Mouse (Mus musculus) limb, embryonic 14.5 days (tissue): Measurements from ENCODE around the gene Edem2. TPM values are rescaled to one million over a fixed set of nuclear protein-coding genes. Genes with fewer than 3 reads are reported as not detected.

Source experiments
- ATAC-seq: fragments of 200-750 bp; cut with Nextera tagmentation; 2 replicates; pipeline ENCODE4 v1.8.0; 2017; ENCODE audit warnings: low read depth, moderate number of reproducible peaks, moderate TSS enrichment; ENCODE audit not compliant: low FRiP score
- DNase-seq: peaks from one replicate; pipeline ENCODE4 v3.0.0-alpha.2; 2015; ENCODE audit warnings: low spot score
- H3K27ac ChIP-seq: fragments of 300-500 bp; sonication (generic); replicated peaks from 2 replicates; pipeline ENCODE4 v1.5.1; 2014; ENCODE audit warnings: low read depth, mild to moderate bottlenecking, low read length, moderate library complexity, mixed read lengths
- H3K27me3 ChIP-seq: fragments of 300-500 bp; sonication (generic); 2 replicates; pipeline ENCODE4 v1.6.1; 2014; ENCODE audit warnings: low read length, mixed read lengths; ENCODE audit not compliant: control insufficient read depth, insufficient read depth
- H3K36me3 ChIP-seq: fragments of 300-500 bp; sonication (generic); 2 replicates; pipeline ENCODE4 v1.6.1; 2014; ENCODE audit warnings: mild to moderate bottlenecking, low read length, moderate library complexity, mixed read lengths; ENCODE audit not compliant: control insufficient read depth, insufficient read depth
- H3K4me1 ChIP-seq: fragments of 300-500 bp; sonication (generic); 2 replicates; pipeline ENCODE4 v1.6.1; 2014; ENCODE audit warnings: antibody characterized with exemption, low read length, mixed read lengths; ENCODE audit not compliant: control insufficient read depth, insufficient read depth
- H3K4me2 ChIP-seq: fragments of 300-500 bp; sonication (generic); replicated peaks from 2 replicates; pipeline ENCODE4 v1.6.1; 2014; ENCODE audit warnings: low read depth, mild to moderate bottlenecking, low read length, moderate library complexity; ENCODE audit not compliant: severe bottlenecking
- H3K4me3 ChIP-seq: fragments of 300-500 bp; sonication (generic); replicated peaks from 2 replicates; pipeline ENCODE4 v1.5.1; 2014; ENCODE audit warnings: low read length
- H3K9ac ChIP-seq: fragments of 300-500 bp; sonication (generic); 2 replicates; pipeline ENCODE4 v1.6.1; 2014; ENCODE audit warnings: mild to moderate bottlenecking, low read depth, low read length, moderate library complexity; ENCODE audit not compliant: severe bottlenecking
- H3K9me3 ChIP-seq: fragments of 300-500 bp; sonication (generic); 2 replicates; pipeline ENCODE4 v1.6.1; 2016; ENCODE audit warnings: low read length; ENCODE audit not compliant: control insufficient read depth
- POLR2A ChIP-seq: fragments of 200-500 bp; IDR thresholded peaks from 2 replicates; pipeline ENCODE4 v1.8.0; 2012; ENCODE audit warnings: inconsistent platforms, mild to moderate bottlenecking, moderate library complexity, borderline replicate concordance; ENCODE audit not compliant: insufficient read depth, insufficient read length; ENCODE audit errors: extremely low read depth
- WGBS: fragments of 180-500 bp; shearing (Covaris S2); extraction: QIAGEN DNeasy Blood & Tissue Kit; methylation state at CpG from one replicate; pipeline ENCODE4 v1.1.7; 2014; 5-methylcytosine and 5-hydroxymethylcytosine counted together
- polyA plus RNA-seq, 2 experiments: library from polyadenylated mRNA; depleted of rRNA in 1 of 2; stranded (reverse) in 1 of 2; unstranded in 1 of 2; fragments of >200 nt; fragmentation: Nextera tagmentation in 1 of 2; extraction: Ambion mirVana in 1 of 2; gene quantifications; 2 replicates each; pipeline versions ENCODE4 v1.2.1 to v1.2.3; 2012 to 2014

Edem2 gene
- polyA plus RNA-seq, 2 experiments = 35.0 to 36.1 TPM

DNA sequence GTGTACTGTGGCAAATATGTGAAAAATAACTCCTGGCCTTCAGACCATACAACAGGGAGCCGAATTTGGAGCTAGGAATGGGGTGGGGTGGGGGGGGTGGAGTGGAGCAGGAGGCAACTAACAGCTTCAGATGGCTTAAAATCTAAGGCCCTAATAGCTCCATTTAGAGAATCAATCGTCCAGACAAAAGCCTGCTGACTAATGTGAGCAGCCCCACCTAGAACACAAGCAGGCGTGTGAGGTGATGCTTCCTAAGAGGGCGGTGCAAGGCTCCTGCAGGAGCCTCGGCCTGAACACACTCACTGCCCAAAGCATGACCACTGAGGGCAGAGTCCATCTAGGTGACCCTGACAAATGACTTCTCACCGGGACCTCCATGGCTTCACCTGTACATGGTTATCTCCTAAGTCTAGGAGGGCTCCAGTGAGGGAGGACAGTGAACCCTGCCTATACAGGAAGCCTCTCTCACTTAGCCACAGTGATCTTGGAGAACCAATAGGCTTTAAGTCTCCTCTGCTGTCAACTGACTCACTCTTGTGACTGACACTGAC lies 65.3 kb downstream of the Edem2 start:
- ATAC-seq = no peak
- no peaks in the 10 kb centered on the region for H3K9me3 ChIP-seq
- H3K4me3 ChIP-seq = no peak overlapping the region
- H3K36me3 ChIP-seq = peaks cover 84% of the 10 kb centered on the region
- no peak for TF ChIP-seq POLR2A
- no peak overlapping the region for H3K4me2 ChIP-seq
- H3K27ac ChIP-seq = no peak overlapping the region
- H3K9ac ChIP-seq = no peak overlapping the region
- DNase-seq = no peak
- no peaks in the 10 kb centered on the region for H3K27me3 ChIP-seq
- no peaks in the 10 kb centered on the region for H3K4me1 ChIP-seq
- WGBS = 82% methylated on average over 6 of the region's 6 CpGs

GRCm38 (mm10) chr2:155663097-155663496 lies 66.2 kb downstream of the Edem2 start:
- no peak for TF ChIP-seq POLR2A
- Histone ChIP-seq H3K27me3 (no peaks in the 10 kb centered on the region), H3K9me3 (no peaks in the 10 kb centered on the region), H3K4me2 (no peak overlapping the region), H3K4me3 (no peak overlapping the region), H3K27ac (no peak overlapping the region), H3K4me1 (no peaks in the 10 kb centered on the region), H3K9ac (no peak overlapping the region), H3K36me3 (peaks cover 87% of the 10 kb centered on the region)
- no peak for ATAC-seq
- 29% methylated on average over 5 of the region's 5 CpGs for WGBS
- peak; percentile 80 for DNase-seq

DNA sequence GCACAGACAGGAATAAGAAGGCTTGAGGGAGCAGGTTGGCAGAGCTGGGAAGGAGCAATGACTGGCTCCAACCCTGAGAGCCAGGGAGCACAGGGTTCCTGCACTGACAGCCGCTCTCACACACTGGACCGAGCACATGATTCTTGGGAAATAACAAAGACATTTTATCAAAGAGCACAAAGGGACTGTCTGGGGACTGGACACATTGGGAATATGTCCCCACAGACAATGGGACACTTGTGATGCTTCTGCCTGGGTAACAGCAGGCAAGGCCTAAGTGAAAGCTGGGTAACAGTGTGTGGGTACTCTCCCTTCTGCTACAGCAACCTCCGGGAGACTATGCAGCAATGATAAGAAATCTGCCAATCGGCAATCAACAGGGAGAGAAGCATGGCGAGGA lies 66.9 kb downstream of the Edem2 start:
- no peak overlapping the region for H3K9ac ChIP-seq
- H3K27ac ChIP-seq = no peak overlapping the region
- H3K9me3 ChIP-seq = no peaks in the 10 kb centered on the region
- WGBS = 92% methylated on average over 5 of the region's 5 CpGs
- no peaks in the 10 kb centered on the region for H3K4me1 ChIP-seq
- no peak for TF ChIP-seq POLR2A
- DNase-seq = no peak
- no peaks in the 10 kb centered on the region for H3K27me3 ChIP-seq
- no peak overlapping the region for H3K4me2 ChIP-seq
- no peak overlapping the region for H3K4me3 ChIP-seq
- ATAC-seq = no peak
- H3K36me3 ChIP-seq = peaks cover 90% of the 10 kb centered on the region

DNA sequence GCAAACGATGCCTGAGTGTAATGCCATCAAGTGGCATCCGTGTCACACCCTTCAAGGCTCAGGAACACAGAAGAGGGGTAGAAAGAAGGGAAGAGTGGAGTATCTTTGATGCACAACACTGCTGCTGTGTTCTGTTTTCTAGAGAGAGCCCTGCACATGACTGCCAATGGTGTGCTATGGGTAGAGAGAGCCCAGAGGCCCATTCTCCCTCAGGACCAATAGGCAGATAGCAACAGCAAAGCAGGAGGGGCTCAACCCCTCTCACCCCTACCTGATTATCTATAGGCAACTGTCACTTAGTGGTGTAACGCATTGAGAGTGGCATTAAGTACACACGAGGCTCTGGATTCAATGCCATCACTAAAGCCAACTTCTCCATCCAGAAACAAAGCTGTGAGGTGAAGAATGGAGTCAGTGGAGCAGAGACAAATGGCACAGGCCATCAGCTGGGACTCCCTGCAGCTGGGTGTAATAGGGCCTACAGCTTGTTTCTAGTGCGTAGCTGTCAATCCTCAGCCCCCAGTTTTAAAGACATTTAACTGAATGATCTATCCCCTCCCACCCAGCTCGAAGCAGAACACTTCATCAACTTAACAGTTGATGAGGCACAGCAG lies 73.4 kb downstream of the Edem2 start:
- no peaks in the 10 kb centered on the region for H3K27me3 ChIP-seq
- H3K4me2 ChIP-seq = no peak overlapping the region
- H3K4me3 ChIP-seq = no peak overlapping the region
- DNase-seq = no peak
- WGBS = 91% methylated on average over 6 of the region's 6 CpGs
- no peak overlapping the region for H3K27ac ChIP-seq
- no peak for ATAC-seq
- H3K9ac ChIP-seq = no peak overlapping the region
- H3K4me1 ChIP-seq = no peaks in the 10 kb centered on the region
- H3K9me3 ChIP-seq = no peaks in the 10 kb centered on the region
- peaks cover 91% of the 10 kb centered on the region for H3K36me3 ChIP-seq
- TF ChIP-seq POLR2A = no peak

DNA sequence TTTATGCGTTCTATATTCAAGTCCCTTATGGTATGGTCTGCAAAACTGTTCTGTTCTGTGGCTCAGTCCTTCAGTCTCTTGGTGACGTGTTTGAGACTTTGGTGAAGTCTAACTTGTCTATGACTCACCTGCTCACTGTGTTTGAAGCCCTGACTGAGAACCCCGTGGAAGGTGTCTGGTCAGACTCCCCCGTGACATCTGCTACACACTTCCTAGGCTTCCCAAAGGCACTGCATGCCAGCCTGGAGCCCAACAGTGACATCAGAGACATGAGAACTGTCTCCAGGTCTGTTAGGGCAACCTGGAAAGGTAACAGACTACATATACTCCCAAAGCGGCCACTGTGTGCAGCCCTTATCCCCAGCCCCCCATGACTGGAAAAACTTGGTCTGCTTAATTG lies 76.7 kb downstream of the Edem2 start:
- Histone ChIP-seq H3K4me1 (no peaks in the 10 kb centered on the region), H3K9me3 (no peaks in the 10 kb centered on the region), H3K36me3 (peaks cover 95% of the 10 kb centered on the region), H3K9ac (no peak overlapping the region), H3K4me2 (no peak overlapping the region), H3K27ac (no peak overlapping the region), H3K27me3 (no peaks in the 10 kb centered on the region), H3K4me3 (no peak overlapping the region)
- no peak for ATAC-seq
- DNase-seq = no peak
- TF ChIP-seq POLR2A = no peak
- 90% methylated on average over 5 of the region's 5 CpGs for WGBS

Other genes with a start within 250 kb of the Edem2 start
- gene Acss2, start 211.5 kb downstream of the Edem2 start, polyA plus RNA-seq (2012; rRNA removed) = 13.3 and 14.8 TPM in 2 replicates
- gene Acss2, start 211.5 kb downstream of the Edem2 start, polyA plus RNA-seq (2014; fragmentation: Nextera tagmentation; extraction: Ambion mirVana) = 15.0 and 15.8 TPM in 2 replicates
- 18.0 and 32.5 TPM in 2 replicates for gene Ggt7, start 211.2 kb downstream of the Edem2 start, polyA plus RNA-seq (2012; rRNA removed)
- gene Ggt7, start 211.2 kb downstream of the Edem2 start, polyA plus RNA-seq (2014; fragmentation: Nextera tagmentation; extraction: Ambion mirVana) = 3.7 and 4.4 TPM in 2 replicates
- 16.3 and 21.3 TPM in 2 replicates for gene Gss, start 136.7 kb downstream of the Edem2 start, polyA plus RNA-seq (2012; rRNA removed)
- 24.9 and 28.7 TPM in 2 replicates for gene Gss, start 136.7 kb downstream of the Edem2 start, polyA plus RNA-seq (2014; fragmentation: Nextera tagmentation; extraction: Ambion mirVana)
- gene Myh7b, start 118.3 kb downstream of the Edem2 start, polyA plus RNA-seq (2012; rRNA removed) = 21.9 and 27.0 TPM in 2 replicates
- gene Myh7b, start 118.3 kb downstream of the Edem2 start, polyA plus RNA-seq (2014; fragmentation: Nextera tagmentation; extraction: Ambion mirVana) = 3.6 and 5.0 TPM in 2 replicates
- gene Trpc4ap, start 37.1 kb downstream of the Edem2 start, polyA plus RNA-seq (2012; rRNA removed) = 166 and 196 TPM in 2 replicates
- 140 and 153 TPM in 2 replicates for gene Trpc4ap, start 37.1 kb downstream of the Edem2 start, polyA plus RNA-seq (2014; fragmentation: Nextera tagmentation; extraction: Ambion mirVana)
- gene Gm17581, start 6.4 kb upstream of the Edem2 start, polyA plus RNA-seq (2012; rRNA removed) = not detected in 2 replicates
- gene Gm17581, start 6.4 kb upstream of the Edem2 start, polyA plus RNA-seq (2014; fragmentation: Nextera tagmentation; extraction: Ambion mirVana) = not detected in 2 replicates
- gene Procr, start 21.6 kb upstream of the Edem2 start, polyA plus RNA-seq (2012; rRNA removed) = 6.2 and 8.2 TPM in 2 replicates
- gene Procr, start 21.6 kb upstream of the Edem2 start, polyA plus RNA-seq (2014; fragmentation: Nextera tagmentation; extraction: Ambion mirVana) = 4.3 and 5.2 TPM in 2 replicates
- gene Mmp24, start 45.9 kb upstream of the Edem2 start, polyA plus RNA-seq (2012; rRNA removed) = 0.30 and 0.44 TPM in 2 replicates
- 0.04 and 0.07 TPM in 2 replicates for gene Mmp24, start 45.9 kb upstream of the Edem2 start, polyA plus RNA-seq (2014; fragmentation: Nextera tagmentation; extraction: Ambion mirVana)
- 20.6 and 22.2 TPM in 2 replicates for gene BC029722, start 90.0 kb upstream of the Edem2 start, polyA plus RNA-seq (2012; rRNA removed)
- 12.1 and 14.1 TPM in 2 replicates for gene BC029722, start 90.0 kb upstream of the Edem2 start, polyA plus RNA-seq (2014; fragmentation: Nextera tagmentation; extraction: Ambion mirVana)
- gene Eif6, start 97.5 kb upstream of the Edem2 start, polyA plus RNA-seq (2012; rRNA removed) = 95.8 and 98.7 TPM in 2 replicates
- 170 and 174 TPM in 2 replicates for gene Eif6, start 97.5 kb upstream of the Edem2 start, polyA plus RNA-seq (2014; fragmentation: Nextera tagmentation; extraction: Ambion mirVana)
- 1.5 and 2.0 TPM in 2 replicates for gene Fam83c, start 105.4 kb upstream of the Edem2 start, polyA plus RNA-seq (2012; rRNA removed)
- 1.4 and 2.1 TPM in 2 replicates for gene Fam83c, start 105.4 kb upstream of the Edem2 start, polyA plus RNA-seq (2014; fragmentation: Nextera tagmentation; extraction: Ambion mirVana)
- gene Uqcc1, start 200.8 kb upstream of the Edem2 start, polyA plus RNA-seq (2012; rRNA removed) = 32.6 and 42.1 TPM in 2 replicates
- 57.2 and 58.5 TPM in 2 replicates for gene Uqcc1, start 200.8 kb upstream of the Edem2 start, polyA plus RNA-seq (2014; fragmentation: Nextera tagmentation; extraction: Ambion mirVana)
- 0.13 TPM in 1 of 2 replicates, not detected in the other for gene Gm15557, start 211.3 kb upstream of the Edem2 start, polyA plus RNA-seq (2012; rRNA removed)
- 0.17 and 0.18 TPM in 2 replicates for gene Gm15557, start 211.3 kb upstream of the Edem2 start, polyA plus RNA-seq (2014; fragmentation: Nextera tagmentation; extraction: Ambion mirVana)
- 40.9 and 58.7 TPM in 2 replicates for gene Gdf5, start 215.9 kb upstream of the Edem2 start, polyA plus RNA-seq (2012; rRNA removed)
- 64.8 and 87.0 TPM in 2 replicates for gene Gdf5, start 215.9 kb upstream of the Edem2 start, polyA plus RNA-seq (2014; fragmentation: Nextera tagmentation; extraction: Ambion mirVana)
- gene Cep250, start 227.0 kb upstream of the Edem2 start, polyA plus RNA-seq (2012; rRNA removed) = 24.5 and 31.3 TPM in 2 replicates
- 19.4 and 20.1 TPM in 2 replicates for gene Cep250, start 227.0 kb upstream of the Edem2 start, polyA plus RNA-seq (2014; fragmentation: Nextera tagmentation; extraction: Ambion mirVana)